Mouse (Mus musculus) urinary bladder, postnatal 4 days (tissue): ENCODE data around the gene Trmt1.

ENCODE experiments used
- DNase-seq, 2 experiments: peaks; one replicate each; pipeline ENCODE4 v3.0.0; 2021 to 2022; ENCODE audit warnings: low spot score in 2 of 2

Trmt1 gene

DNA sequence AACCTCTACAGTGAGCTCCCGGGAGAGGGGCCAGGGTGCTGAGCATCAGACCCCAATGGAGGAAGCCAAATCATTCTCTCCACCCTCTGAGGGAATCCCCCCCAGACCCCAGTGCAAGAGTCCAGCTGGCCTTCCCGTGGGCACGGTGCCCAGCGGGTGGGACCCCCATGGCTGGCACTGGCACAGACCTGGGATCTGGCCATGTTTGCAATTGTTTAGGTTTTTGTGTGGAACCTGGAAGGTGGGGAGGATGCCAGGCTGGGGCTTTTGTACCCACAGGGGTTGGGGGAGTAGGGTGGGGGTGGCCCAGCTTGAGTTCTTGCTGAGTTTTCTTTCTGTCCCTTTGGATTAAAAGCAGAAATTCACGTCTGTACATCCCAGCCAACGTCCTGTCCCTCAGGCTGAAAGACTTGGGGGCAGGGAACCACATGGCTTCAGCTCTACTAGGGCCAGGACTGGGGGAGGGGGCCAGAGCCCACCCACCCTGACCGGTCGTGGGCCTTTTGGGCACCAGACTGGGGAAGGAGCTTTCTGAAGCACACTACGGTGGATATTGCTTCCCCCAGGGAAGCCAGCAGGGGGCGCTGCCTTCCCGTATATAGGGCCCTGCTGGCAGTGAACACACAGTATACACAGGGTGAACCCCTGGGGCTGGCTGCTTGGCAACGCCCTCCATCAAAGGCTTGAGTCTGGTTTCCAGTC is 22.8 kb downstream of the Trmt1 start:
- DNase-seq, result peak; percentile 82 to 86

DNA sequence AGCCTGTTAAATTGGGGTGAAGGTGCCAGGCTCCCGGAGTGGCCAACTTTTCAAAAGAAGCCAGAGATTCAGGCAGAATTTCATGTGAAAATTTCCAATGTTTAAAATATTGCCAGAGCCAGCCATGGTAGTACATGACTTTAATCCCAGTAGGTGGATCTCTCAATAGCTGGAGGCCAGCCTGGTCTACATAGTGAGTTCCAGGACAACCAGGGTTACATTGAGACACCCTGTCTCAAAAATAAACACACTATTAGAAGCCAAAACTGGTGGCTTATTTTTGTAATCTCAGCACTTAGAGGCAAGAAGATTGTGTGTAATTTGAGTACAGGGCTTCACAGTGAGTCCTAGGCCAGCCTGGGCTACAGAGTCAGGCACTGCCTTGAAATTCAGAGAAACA is 23.8 kb downstream of the Trmt1 start:
- DNase-seq, result no peak

DNA sequence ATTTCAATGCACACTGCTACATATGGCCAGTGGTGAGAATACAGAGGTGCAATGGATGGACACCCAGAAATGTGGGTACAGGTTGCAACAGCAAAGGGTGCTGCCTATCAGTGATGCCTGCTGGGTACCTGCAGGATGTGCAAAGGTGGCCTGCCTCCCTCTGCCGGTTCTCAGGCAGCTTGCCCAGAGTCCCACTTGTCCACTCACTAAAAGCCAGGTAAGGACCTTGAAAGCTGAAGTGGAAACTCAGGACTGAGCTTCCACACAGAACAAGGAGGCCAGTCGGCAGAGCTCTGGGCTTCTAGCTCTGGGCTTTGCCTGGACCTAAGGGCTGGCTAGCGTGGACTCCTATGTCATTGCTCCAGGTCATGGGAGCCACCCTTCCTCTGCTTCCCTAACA is 25.2 kb downstream of the Trmt1 start:
- no peak for DNase-seq

DNA sequence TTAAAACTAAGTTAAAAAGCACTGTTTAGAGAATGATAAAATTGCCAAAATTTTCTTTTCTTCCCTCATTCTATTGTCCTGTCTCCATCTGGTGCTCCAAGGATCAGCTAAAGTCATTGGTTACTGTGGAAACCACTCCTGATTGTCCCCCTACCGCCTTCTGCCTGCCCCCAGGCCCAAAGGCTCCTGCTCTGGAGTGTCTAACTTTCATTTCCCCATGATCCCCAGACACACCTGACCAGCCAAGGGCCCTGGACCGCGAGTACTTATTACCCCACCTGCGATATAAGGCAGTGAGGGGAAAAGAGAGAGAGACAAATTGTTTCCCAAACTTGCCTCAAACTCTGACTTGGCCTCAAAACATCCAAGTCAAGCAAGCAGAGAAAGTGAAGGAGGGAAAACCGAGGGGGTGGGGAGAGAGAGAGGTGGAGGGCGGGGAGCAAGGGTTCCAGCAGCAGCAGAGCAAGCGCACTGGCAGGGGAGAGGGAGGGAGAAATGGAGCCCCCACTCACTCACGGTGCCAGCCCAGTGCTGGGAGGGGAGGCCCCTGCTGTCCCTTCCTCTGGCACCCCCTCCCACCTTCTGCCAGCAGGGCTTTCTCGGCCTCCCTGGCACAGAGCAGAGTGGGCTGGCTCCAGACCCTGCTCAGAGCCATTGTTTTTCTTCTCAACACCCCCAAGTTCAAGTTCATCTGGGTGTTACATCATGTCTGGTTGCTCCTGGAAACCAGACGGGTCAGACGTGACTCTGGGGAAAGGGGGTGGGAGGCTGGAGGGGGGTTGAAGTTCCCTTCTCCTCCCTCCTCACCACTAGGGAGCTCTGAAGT is 26.0 kb downstream of the Trmt1 start:
- peak in 1 of 2 experiments; percentile 74 for DNase-seq

DNA sequence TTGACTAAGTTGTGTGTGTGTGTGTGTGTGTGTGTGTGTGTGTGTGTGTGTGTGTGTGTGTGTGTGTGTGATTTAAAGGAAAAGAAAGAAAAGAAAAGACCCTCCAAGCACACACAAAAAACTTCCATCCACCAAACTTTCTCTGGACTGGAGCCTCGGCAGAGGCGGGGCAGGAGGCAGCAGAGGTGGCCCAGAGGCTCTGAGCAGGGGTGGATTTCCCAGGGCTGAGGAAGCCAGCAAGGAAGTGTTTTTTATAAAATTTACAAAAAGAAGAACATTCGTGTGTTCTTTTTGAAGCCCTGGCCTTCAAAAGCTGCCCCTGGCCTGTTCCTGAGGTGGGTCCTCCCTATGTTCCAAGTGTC is 26.6 kb downstream of the Trmt1 start:
- no peak for DNase-seq

DNA sequence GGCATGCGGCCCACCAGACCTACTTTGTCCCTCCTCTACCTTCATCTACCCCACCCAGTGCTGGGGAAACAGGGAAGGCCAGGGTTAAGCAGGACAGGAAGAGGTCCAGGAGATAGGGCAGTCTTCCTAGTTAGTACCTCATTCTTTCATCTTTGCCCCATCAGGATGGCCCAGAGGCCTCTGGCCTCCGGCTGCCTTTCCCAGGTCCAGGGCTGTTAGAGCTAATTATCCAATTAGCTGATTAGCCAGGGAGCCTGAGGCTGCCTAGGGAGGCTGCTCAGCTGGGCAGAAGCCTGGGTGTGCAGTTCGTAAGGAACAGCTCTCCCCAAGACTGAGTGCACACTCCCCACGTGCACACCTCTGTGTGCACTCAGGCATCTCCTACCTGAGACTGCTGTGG is 27.3 kb downstream of the Trmt1 start:
- DNase-seq, result no peak

DNA sequence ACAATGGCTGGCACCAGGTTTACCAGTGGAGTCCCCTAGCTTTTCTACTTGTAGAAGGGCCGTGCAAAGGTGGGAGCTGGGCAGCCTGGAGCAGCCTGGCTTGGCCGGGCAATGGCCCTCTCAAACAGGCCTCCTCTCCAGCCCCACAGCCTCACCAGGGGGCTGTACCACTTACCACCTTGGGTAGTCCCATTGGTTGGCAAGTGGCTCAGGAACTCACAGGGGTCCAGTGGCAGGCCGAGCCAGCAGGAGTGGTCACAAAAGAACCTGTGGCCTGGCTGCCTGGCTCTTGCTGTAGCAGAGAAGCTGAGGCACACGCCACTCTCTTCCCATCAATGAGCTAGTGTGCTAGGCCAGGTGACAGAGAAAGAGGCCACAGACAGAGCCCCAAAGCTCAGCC is 28.1 kb downstream of the Trmt1 start:
- no peak for DNase-seq

DNA sequence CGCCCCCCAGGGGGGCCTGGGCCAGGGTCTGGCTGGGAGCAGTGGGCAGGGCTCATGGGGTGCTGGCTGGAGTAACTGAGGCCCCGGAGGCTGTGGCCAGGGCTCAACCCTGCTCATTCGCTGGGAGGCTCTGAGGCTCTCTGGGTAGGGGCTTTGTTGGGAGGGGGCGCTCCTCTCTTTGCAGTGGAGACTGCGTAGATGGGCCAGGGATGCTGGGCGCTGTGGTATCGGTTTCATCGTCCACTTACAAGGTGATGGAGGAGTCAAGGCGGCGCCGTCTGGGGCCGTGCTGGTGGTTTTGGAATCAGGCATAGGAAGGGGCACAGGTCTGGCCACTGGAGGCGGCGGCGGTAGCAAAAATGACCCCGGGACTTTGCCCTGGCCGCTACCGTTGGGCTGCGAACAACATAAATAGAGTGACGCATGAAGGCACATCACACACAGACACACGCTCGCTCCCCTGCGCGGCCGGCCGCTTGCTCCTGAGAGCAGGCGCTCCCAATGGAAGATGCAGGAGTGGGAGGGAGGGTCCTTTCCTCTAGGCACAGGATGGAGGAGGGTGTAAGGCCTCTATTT is 29.9 kb downstream of the Trmt1 start:
- no peak for DNase-seq

DNA sequence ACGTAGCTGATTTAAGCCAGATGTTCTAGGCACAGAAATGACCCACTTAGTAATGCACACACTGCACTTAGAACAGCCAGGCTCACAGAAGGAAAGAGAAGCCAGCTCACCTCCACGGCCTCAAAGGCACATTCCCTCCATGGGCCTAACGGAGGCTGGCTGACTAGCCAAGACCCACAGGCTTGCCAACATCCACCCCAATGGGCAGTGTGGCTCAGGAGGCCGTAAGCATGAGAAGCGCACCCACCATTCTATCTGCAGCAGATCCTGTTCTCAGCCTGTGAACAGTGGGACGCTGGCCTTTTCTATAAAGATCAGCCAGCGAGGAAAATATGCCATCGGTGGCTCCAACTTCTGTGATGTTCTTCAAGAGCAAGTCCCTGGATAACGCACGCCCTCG is 30.7 kb downstream of the Trmt1 start:
- no peak for DNase-seq

DNA sequence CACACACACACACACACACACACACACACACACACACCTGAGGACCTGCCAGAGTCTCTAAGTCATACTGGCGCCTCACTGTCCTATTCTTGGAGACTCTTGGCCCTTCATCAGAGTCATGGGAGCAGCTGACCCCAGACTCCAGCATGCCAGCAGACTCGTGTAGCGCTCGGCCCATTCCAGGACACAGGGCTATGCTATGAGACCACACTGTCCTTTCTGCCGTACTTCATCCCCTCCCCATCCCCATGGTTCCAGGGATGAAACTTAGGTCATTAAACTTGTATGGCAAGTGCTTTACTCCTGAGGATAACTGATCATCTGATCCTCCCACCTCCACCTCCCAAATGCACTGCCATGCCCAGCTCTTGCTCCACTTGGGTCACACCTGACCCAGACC is 32.4 kb downstream of the Trmt1 start:
- DNase-seq, result no peak

DNA sequence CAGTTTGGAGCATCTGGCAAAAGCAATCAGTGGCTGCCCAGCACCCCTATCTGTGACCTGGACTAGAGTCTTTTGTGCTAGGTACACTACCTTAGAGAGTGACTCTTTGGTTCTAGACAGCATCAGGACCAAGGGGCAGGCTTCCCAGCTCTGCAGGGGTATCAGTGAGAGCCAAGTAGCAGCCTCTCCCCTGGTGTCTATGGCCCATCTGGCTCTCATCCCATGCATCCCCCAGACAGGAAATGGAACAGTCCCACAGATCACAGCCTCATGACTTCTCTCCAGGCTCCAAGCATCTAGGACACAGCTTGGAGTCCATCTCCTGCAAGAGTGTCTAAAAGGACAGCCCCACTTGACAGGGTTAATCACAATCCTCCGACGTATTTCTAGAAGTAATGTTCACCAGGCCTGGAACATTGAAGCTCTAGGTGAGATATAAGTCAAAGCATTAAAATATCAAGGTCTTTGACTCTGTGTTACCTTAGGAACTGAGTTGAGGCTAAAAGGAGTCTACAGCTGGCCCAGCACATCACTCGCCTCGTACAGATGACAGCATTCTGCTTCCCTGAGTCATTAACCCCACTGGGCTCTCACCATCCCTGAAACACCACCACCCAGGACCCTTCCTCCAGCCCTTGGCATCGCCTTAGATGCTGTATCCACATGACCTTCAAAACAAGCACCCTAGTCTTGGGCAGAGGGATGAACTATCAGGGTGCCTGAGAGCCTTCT is 33.0 kb downstream of the Trmt1 start:
- no peak for DNase-seq

DNA sequence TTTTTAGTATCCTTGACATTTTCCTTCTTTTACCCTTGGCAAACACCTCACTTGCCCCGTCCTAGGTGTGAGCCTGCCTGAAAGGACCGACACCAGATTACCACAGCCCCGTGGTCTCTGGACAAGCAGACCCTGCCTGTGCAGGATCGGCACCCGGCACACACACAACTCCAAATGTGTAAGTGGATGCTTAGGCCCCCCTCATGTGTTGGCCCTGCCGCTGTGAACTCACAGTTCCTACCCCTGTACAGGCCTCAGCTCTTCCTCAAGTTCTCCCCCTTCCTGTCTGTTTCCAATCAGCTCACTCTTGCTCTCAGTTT is 36.4 kb downstream of the Trmt1 start:
- DNase-seq, result no peak

DNA sequence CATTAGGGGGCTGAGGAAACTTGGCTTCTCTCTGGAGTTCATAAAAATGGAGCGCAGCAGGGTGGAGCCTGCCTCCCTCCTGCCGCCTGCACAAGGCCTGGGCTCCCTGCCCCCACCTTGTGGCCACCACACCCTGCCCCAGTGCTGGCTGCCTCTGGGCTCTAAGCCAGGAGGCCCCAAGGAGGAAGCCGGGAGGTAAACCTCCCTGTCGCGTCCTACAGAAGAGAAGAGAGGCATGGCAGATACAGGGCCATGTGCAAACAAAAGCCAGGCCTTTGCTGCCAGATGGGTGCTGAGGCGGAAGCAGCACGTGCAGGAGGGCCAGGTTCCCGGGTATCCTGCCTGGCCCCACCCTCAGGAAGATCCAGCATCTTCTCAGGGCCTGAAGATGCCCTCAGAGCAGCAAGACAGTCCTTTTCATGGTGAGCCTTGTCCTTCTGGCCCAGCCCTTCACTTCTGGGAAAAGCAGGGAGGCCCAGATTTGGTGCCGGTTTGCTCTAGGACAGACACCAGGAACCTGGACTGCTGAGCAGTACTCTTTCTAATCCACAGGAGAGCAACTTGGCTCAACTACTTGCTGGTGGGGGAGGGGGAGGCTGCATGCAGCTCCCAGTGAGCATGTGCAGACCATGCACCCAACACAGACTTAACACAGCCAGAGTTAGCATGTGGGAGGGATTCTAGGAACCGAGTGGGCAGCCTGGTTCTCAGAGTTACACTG is 36.9 kb downstream of the Trmt1 start, which contains the start of gene G430095P16Rik:
Gene G430095P16Rik (plus strand): TSS at position 158 of the 721 bp plus-strand sequence.
- peak; percentile 82 to 83 for DNase-seq

DNA sequence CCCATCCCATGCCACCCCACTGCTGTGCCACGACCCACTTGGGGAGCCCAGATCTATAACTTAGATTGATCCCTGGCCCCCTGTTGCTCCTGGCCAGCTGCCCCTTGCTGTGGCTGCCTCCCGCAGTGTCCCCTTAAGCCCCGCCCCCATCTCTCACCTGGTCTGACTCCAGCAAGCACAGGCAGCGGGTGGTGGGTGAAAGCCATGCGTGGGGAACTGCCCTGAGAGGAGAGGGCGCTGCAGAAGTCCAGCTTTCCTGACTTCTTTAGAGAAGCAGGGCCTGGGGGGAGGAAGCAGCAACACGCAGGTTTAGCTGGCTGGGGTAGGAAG is 37.4 kb downstream of the Trmt1 start:
- no peak for DNase-seq

DNA sequence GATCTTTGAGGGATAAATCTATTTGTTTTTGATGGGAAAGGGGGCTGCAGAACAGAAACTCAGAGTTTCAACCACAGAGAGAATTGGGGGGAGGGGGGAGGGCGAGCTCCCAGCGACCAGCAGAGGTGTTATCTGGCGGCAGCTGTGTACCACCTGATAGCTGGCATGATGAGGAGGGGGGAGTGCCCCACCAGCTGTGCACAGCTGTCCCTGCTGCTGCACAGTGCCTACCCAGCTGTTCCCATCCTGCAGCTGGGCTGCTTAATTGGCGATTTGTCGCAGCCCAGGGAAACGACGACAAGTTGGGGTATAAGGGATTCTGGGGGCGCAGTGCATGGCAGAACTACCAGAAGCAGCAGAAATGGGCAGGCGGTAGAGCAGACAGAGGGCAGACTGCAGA is 38.6 kb downstream of the Trmt1 start:
- DNase-seq, result no peak

DNA sequence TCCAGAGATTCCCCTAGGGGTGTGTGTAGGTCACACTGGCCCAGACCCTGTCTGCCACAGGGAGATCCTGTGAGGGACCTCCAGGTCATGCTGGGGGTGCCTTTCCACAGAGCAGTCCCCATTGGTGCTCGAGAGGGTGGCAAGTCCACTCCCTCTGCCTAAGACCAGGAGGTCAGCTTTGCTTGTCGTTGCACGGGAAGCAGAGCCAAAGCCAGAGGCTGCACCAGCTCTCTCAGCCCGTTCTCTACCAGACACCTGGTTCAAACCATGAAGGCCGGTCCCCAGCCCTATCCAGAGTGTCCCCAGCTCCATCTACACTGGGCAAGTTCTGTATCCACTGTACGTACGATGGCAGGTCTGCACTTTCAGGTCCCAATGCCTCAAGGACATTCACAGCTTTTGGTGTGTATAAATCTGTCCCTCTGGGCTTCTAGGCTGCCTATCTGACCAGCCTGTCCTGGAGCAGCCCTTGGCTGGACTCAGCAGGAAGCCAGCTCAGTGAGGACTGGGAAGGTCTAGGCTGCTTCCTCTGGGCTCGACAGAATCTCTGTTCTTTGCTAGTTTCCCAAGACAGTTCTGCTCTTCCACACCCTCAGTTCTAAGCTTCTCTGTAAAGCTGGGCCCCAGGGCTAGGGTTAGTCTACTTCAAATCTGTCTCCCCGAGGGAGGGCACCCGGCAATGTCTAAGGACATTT is 39.3 kb downstream of the Trmt1 start:
- no peak for DNase-seq

DNA sequence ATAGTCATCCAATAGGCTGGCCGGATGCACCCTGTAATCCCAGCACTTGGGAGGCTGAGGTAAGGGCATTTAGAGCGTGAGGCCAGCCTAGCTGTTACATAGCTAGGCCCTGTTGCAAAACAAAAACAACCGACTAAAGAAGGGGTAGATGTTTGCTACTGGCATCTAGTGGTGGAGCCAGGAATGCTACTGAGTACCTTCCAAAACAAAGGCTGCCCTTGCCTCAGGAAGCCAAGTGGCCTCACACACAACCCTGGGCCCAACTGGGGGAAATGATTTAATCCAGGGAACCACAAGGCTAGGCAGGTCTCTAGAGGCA is 39.8 kb downstream of the Trmt1 start:
- DNase-seq, result no peak

DNA sequence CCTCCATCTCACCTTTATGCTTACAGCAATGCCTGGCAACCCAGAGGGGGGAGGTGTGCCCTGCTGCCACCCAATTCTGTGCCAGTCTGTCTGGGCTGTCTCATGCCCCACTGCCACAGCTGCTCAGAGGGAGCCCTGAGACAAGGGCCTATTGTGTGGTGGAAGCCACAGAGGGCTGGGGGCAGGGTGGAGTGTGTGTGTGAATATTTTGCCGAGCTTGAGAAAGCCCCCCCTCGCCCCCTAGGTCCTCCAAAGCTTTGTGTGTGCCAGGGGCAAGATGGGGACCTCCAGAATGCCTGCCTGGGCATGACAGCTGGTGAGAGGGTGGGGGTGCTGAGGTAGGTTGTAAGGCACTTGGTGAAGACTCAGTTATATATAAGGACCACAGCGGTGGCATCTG is 42.4 kb downstream of the Trmt1 start:
- DNase-seq, result no peak

DNA sequence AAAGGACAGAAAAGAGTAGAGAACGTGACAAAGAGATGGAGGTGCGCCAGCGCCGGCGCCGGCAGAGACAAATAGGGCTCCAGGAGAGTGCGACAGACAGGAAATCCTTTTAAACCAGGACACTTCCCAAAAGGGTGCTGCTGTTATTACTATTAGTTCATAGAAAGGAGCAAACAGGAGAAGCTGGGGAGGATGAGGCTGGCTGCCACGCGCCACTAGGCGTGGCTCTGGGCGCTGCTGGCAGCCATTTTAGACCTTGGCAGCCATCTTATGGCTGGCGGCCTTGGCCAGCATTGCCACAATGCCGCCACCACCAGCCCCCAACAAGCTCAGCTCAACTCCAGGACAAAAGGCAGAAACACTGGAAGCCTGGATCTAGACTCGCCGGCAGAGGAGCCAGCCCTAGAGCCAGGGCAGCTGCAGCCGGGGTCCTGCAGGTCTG is 43.8 kb downstream of the Trmt1 start:
- DNase-seq, result no peak

DNA sequence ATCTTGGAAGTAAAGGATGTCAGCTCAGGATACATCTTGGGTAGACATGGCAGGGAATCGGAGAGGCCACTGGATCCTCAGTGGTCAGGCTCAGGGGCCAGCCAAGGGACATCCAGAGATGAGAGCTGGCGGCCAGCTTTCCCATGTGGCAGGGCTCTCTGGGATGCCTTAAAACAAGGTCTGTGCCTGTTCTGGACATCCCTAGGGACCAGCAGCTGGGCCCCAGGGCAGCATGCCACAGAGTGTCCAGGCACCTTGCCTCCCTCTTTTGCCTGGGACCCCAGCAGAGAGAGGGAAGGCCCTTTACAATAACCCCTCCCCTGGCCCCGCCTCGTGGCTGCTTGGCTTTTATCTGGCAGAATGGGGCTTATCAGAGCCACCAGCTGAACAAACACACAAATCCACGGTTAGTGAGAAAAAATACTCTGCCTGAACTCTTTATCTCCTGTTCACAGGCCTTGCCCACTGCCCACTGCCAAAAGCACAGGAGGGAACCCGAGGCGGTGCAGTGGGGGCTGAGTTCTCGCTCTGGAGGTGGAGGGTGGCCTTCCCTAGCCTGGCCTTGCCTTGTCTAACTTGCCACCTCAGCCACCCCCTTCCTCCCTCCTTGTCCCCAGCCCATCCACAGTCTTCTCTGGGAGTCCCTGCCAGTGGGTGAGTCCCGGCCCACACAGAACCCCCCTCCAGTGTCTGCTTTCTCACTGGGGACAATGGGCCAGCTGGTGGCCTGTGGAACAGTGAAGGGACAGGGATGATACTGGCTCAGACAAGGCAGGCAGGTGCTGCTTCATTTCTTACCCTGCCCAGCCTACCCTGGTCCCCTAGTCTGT is 44.6 kb downstream of the Trmt1 start:
- peak in 1 of 2 experiments; percentile 60 for DNase-seq
